Mouse (Mus musculus) MEL (cell line): ENCODE measurements around the gene Wwtr1.

Source experiments
- CHD2 ChIP-seq: IDR thresholded peaks from 2 replicates; pipeline ENCODE4 v1.6.1; 2011; ENCODE audit warnings: low read length, improper control_type of control experiment
- EP300 ChIP-seq, 2 experiments: IDR thresholded peaks; 2 replicates each; pipeline ENCODE4 v1.6.1; 2011; ENCODE audit warnings: improper control_type of control experiment in 2 of 2, low read length in 2 of 2, low read depth in 1 of 2, mild to moderate bottlenecking in 1 of 2
- MXI1 ChIP-seq: IDR thresholded peaks from 2 replicates; pipeline ENCODE4 v1.6.1; 2011; ENCODE audit warnings: mild to moderate bottlenecking, low read depth, low read length, improper control_type of control experiment
- POLR2A ChIP-seq, 2 experiments: IDR thresholded peaks; 2 replicates each; pipeline ENCODE4 v1.6.1; 2011 to 2012; ENCODE audit warnings: low read length in 2 of 2, mild to moderate bottlenecking in 2 of 2, control low read depth in 1 of 2, improper control_type of control experiment in 1 of 2, low read depth in 1 of 2, moderate library complexity in 1 of 2; ENCODE audit not compliant: control insufficient read depth in 1 of 2, insufficient read depth in 1 of 2, poor library complexity in 1 of 2
- TBP ChIP-seq: IDR thresholded peaks from 2 replicates; pipeline ENCODE4 v1.8.0; 2011; ENCODE audit warnings: low read depth, low read length, improper control_type of control experiment

DNA sequence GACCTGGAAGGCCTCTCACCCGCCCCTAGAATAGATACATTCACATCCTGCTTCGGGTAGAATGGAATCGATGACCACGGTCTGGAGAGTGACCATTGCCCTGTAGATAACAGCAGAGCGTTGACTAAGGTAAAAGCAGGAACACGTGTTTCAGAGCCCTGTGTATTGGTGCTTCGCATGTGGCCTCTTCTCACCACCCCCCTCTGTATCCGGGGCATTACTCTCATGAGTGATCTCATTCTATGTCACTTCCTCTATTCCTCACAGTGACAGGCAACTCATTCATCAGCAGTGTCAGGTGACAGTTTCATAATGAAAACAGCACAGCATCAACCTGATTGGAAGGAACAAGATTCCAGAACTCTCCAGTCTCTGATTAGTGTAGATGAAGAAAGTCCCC lies 140.3 kb downstream of the Wwtr1 start:
- TF ChIP-seq CHD2 (no peak), EP300 (IDR thresholded peaks at IDR 0.05; ENCODE audit: low read depth in 1 of 2, low read length in 2 of 2) (no peak), MXI1 (no peak), TBP (no peak), POLR2A (IDR thresholded peaks at IDR 0.05; ENCODE audit: control insufficient read depth in 1 of 2, insufficient read depth in 1 of 2, low read depth in 1 of 2, low read length in 2 of 2, poor library complexity in 1 of 2) (no peak)
